Mouse (Mus musculus) liver, postnatal 0 days (tissue): ENCODE results near the gene Naxd.

Experiments used
- CTCF ChIP-seq: sonication (generic); IDR thresholded peaks from 2 replicates; pipeline ENCODE4 v1.5.1; 2016; ENCODE audit warnings: antibody characterized with exemption, low read depth
- EP300 ChIP-seq: IDR thresholded peaks from 2 replicates; pipeline ENCODE4 v1.6.1; 2016; ENCODE audit warnings: antibody characterized with exemption, low read depth, mild to moderate bottlenecking

- no peak for TF ChIP-seq CTCF
- no peak for TF ChIP-seq EP300
These were observed 49.3 kb upstream of the Naxd start for GRCm38 (mm10) chr8:11447910-11448570.
